Mouse (Mus musculus): ENCODE data around the gene Secisbp2l. TPM values are rescaled to one million over a fixed set of nuclear protein-coding genes. Genes with fewer than 3 reads are reported as not detected.

Gene Secisbp2l
- total RNA-seq (2014; fragmentation: Nextera tagmentation) (10.5 and 18.0 TPM in 2 replicates), total RNA-seq (2017) (11.5 and 13.8 TPM in 2 replicates)

DNA sequence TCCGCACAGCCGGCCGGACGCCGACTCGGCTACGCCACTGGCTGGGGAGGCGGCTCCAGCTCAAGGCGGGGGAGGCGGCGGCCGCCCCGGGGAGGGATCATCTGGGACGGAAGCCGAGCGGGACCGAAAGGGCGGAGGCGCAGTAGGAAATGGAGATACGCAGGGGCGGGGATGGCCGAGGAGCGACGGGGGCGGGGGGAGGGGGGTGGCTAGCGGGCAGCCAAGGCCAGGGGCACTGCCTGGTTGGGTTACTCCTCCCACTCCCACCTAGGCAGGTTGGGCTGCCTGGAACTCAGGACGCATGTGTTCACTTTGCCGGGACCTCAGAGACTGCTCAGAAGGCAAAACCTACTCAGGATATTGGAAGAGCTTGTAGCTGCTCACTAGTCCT lies at the start of gene Secisbp2l:
TSS of gene Secisbp2l (minus strand) at position 152 of the 391 bp plus-strand sequence.
- ATAC-seq (replicated peaks; ENCODE audit: low FRiP score, low TSS enrichment, poor library complexity, severe bottlenecking), result peak; percentile 91

- ATAC-seq (replicated peaks; ENCODE audit: low FRiP score, low TSS enrichment, poor library complexity, severe bottlenecking), result no peak
Observed at GRCm38 (mm10) chr2:125829924-125830323, 47.3 kb upstream of the Secisbp2l start.

DNA sequence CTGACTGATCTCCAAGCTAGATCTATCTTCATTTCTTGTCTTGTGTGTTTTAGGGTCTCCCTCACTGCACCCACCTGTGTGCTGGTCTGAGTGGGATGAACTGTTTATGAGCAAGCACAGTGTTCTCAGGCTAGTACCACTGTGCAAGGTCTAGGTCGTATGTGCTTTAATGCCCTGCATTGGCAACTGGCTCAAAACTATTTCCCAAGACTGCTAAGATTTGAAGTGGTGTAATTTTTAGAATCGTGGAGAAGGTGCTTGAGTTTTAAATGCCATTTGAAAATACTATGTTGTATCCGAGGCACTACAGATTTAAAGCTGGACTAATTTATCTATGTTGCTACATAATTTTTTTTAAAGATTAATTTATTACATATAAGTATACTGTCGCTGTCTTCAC lies 45.2 kb upstream of the Secisbp2l start:
- ATAC-seq (replicated peaks; ENCODE audit: low FRiP score, low TSS enrichment, poor library complexity, severe bottlenecking), result no peak

DNA sequence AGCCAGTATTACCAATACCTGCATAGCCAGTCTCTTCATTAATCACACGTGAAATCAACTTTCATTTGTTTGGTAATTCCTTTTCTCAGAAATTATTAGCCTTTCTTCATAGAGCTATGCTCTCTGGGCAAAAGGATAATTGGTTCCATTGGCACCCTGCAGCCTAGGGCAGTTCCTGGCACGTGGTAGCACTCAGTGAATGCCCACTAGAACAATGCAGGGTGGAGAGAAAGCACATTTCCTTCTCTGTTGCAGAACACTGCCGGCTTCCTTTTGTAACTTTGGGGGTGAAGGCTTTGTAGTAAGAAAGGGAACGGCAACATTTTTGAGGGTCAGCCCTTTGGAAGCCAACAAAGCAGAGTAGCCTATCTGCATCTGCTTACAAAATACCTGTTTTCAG lies 43.5 kb upstream of the Secisbp2l start:
- ATAC-seq (replicated peaks; ENCODE audit: low FRiP score, low TSS enrichment, poor library complexity, severe bottlenecking), result no peak

GRCm38 (mm10) chr2:125820397-125820796 lies 37.7 kb upstream of the Secisbp2l start:
- ATAC-seq (replicated peaks; ENCODE audit: low FRiP score, low TSS enrichment, poor library complexity, severe bottlenecking), result no peak

DNA sequence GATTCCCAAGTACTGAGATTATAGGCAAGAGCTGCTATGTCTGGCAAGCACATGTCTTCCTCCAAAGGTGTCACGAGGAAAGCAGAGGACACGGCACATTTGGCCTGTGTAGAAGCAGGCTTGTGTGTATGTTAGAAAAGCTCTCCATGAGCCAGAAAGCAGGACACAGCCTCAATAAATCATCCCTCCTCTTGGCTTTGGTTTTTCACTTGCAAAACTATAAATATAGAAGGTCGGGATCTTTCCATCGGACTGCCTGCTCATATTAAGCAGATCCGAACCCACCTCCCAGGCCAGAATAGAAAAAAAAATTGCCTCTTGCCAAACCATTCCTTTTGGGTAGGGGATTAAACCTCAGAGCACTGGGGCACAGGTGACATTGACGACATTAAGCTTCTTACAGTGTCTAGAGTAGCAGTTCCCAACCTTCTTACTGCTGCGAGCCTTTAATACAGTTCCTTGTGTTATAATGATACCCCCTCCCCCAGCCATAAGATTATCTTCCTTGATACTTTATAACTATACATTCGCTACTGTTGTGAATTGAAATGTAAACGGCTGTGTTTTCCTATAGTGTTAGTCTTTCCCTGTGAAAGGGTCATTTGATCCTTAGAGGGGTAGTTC lies 31.4 kb upstream of the Secisbp2l start:
- ATAC-seq (replicated peaks; ENCODE audit: low FRiP score, low TSS enrichment, poor library complexity, severe bottlenecking), result no peak

GRCm38 (mm10) chr2:125811332-125811731 lies 28.7 kb upstream of the Secisbp2l start:
- peak; percentile 61 for ATAC-seq (replicated peaks; ENCODE audit: low FRiP score, low TSS enrichment, poor library complexity, severe bottlenecking)

DNA sequence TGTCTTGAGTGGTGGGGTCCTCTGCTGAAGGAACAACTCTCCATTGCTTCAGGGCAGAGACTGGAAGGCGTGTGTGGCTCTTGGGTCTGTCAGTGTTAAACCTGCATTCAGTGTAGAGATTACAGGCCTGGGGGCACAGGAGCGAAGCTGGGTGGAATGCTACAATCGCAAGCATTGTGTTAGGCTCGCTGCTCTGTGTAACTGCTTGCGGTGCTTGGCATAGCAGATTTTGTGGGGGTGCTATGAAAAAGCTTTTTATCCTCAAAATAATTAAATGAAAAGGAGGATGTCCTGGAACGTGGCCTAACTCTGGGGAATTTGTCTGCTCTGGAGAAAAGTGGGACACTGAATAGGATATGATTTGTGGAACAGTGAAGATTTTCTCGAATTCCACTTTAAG lies 26.9 kb upstream of the Secisbp2l start:
- no peak for ATAC-seq (replicated peaks; ENCODE audit: low FRiP score, low TSS enrichment, poor library complexity, severe bottlenecking)

DNA sequence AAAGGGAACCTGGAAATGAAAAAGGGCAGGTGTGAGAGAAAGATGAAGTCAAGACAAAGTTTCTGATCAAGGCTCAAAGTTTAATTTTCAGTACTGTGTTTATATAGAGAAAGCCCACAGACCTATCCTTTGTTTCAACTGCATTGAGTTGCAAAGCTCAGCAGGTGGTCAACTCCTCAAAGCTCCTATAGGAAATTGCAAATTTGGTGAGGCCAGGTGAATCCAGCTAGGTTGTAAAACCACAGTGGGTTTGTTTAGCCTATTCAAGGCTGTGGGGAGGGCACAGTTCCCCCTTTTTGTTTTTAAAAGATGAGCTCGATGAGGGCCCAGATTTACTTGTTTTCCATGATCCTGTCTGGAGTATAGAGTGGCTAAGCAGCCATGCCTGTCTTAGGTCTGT lies 23.2 kb upstream of the Secisbp2l start:
- no peak for ATAC-seq (replicated peaks; ENCODE audit: low FRiP score, low TSS enrichment, poor library complexity, severe bottlenecking)

GRCm38 (mm10) chr2:125801947-125802346 lies 19.3 kb upstream of the Secisbp2l start:
- no peak for ATAC-seq (replicated peaks; ENCODE audit: low FRiP score, low TSS enrichment, poor library complexity, severe bottlenecking)

DNA sequence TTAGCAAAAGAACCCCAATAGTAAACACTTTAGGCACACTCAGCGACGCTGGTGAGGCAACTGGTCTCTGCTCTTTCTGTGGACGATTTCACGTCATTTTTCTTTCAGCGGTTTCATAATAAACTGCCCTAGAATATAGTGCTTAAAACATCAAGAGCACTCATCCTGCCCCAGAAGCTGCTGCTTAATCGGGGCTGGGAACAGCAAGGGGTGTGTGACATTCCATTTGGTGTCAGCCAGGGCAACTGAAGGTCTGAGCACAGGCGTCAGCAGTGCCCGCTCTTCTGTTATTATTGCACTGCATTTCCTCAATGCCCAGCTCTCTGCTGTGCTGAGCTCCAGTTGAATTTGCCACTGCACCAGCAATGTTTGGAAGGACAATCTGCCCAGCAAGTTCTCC lies 18.4 kb upstream of the Secisbp2l start:
- no peak for ATAC-seq (replicated peaks; ENCODE audit: low FRiP score, low TSS enrichment, poor library complexity, severe bottlenecking)

GRCm38 (mm10) chr2:125800428-125800827 lies 17.8 kb upstream of the Secisbp2l start:
- peak; percentile 82 for ATAC-seq (replicated peaks; ENCODE audit: low FRiP score, low TSS enrichment, poor library complexity, severe bottlenecking)

GRCm38 (mm10) chr2:125797872-125798271 lies 15.2 kb upstream of the Secisbp2l start:
- no peak for ATAC-seq (replicated peaks; ENCODE audit: low FRiP score, low TSS enrichment, poor library complexity, severe bottlenecking)

GRCm38 (mm10) chr2:125795118-125795517 lies 12.4 kb upstream of the Secisbp2l start:
- no peak for ATAC-seq (replicated peaks; ENCODE audit: low FRiP score, low TSS enrichment, poor library complexity, severe bottlenecking)

- no peak for ATAC-seq (replicated peaks; ENCODE audit: low FRiP score, low TSS enrichment, poor library complexity, severe bottlenecking)
Observed at GRCm38 (mm10) chr2:125794166-125794565, 11.5 kb upstream of the Secisbp2l start.

GRCm38 (mm10) chr2:125792879-125793261 lies 10.2 kb upstream of the Secisbp2l start:
- no peak for ATAC-seq (replicated peaks; ENCODE audit: low FRiP score, low TSS enrichment, poor library complexity, severe bottlenecking)

- ATAC-seq (replicated peaks; ENCODE audit: low FRiP score, low TSS enrichment, poor library complexity, severe bottlenecking), result no peak
Observed at GRCm38 (mm10) chr2:125792144-125792878, 9.6 kb upstream of the Secisbp2l start.

- peak; percentile 61 for ATAC-seq (replicated peaks; ENCODE audit: low FRiP score, low TSS enrichment, poor library complexity, severe bottlenecking)
Observed at GRCm38 (mm10) chr2:125791485-125791885, 8.8 kb upstream of the Secisbp2l start.

- no peak for ATAC-seq (replicated peaks; ENCODE audit: low FRiP score, low TSS enrichment, poor library complexity, severe bottlenecking)
Observed at GRCm38 (mm10) chr2:125790242-125790641, 7.6 kb upstream of the Secisbp2l start.

DNA sequence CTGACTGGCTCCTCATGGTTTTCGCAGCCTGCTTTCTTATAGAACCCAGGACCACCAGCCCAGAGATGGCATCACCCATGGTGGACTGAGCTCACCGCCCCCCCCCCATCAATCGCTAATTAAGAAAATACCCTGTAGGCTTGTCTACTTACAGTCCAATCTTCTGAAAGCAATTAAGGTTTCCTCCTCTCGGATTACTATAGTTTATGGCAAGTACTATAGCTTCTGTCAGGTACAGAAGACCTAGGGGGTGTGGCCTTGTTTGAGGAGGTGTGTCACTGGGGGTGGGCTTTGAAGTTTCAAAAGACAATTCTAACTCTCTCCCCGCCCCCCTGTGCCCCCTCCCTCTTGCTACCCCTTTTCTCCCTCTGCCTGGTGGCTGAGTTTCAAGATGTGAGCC lies 6.6 kb upstream of the Secisbp2l start:
- ATAC-seq (replicated peaks; ENCODE audit: low FRiP score, low TSS enrichment, poor library complexity, severe bottlenecking), result no peak

- no peak for ATAC-seq (replicated peaks; ENCODE audit: low FRiP score, low TSS enrichment, poor library complexity, severe bottlenecking)
Observed at GRCm38 (mm10) chr2:125788785-125789184, 6.1 kb upstream of the Secisbp2l start.

Data from megakaryocyte-erythroid progenitor cell, adult 5-6 weeks (primary cell).